Mouse (Mus musculus) MEL (cell line): ENCODE results near the gene Sox1. TPM values are rescaled to one million over a fixed set of nuclear protein-coding genes. Genes with fewer than 3 reads are reported as not detected.

Experiments used
- DNase-seq: peaks from one replicate; pipeline ENCODE4 v3.0.0; 2011; ENCODE audit warnings: low read depth, low spot score
- H3K27ac ChIP-seq: 2 replicates; pipeline ENCODE4 v1.5.1; 2012; ENCODE audit warnings: low read depth, mild to moderate bottlenecking, control low read depth, low read length, moderate library complexity; ENCODE audit not compliant: control insufficient read depth
- H3K27me3 ChIP-seq, 2 experiments: fragments of 150-350 bp in 1 of 2; sonication (generic) in 1 of 2; 2 replicates each; pipeline ENCODE4 v1.6.1; 2012; ENCODE audit warnings: low read length in 2 of 2, mild to moderate bottlenecking in 2 of 2, improper control_type of control experiment in 1 of 2, moderate library complexity in 1 of 2; ENCODE audit not compliant: insufficient read depth in 2 of 2, control insufficient read depth in 1 of 2
- H3K36me3 ChIP-seq, 2 experiments: 2 replicates each; pipeline ENCODE4 v1.6.1; 2012 to 2014; ENCODE audit warnings: low read length in 2 of 2, improper control_type of control experiment in 1 of 2, inconsistent platforms in 1 of 2, mild to moderate bottlenecking in 1 of 2; ENCODE audit not compliant: insufficient read depth in 2 of 2, control insufficient read depth in 1 of 2
- H3K4me1 ChIP-seq, 2 experiments: fragments of 150-350 bp in 1 of 2; sonication (generic) in 1 of 2; 2 replicates each; pipeline ENCODE4 v1.6.1; 2012; ENCODE audit warnings: low read length in 2 of 2, improper control_type of control experiment in 1 of 2, mild to moderate bottlenecking in 1 of 2; ENCODE audit not compliant: insufficient read depth in 2 of 2, control insufficient read depth in 1 of 2
- H3K4me3 ChIP-seq, 2 experiments: fragments of 150-350 bp in 1 of 2; sonication (generic) in 1 of 2; 2 replicates each; pipeline ENCODE4 v1.5.1; 2012; ENCODE audit warnings: low read depth in 2 of 2, low read length in 2 of 2, mild to moderate bottlenecking in 2 of 2, moderate library complexity in 2 of 2, control low read depth in 1 of 2, improper control_type of control experiment in 1 of 2; ENCODE audit not compliant: control insufficient read depth in 1 of 2, insufficient read depth in 1 of 2
- H3K79me2 ChIP-seq: 2 replicates; pipeline ENCODE4 v1.6.1; 2012; ENCODE audit warnings: mild to moderate bottlenecking, low read length, moderate library complexity; ENCODE audit not compliant: control insufficient read depth, poor library complexity, insufficient read depth
- H3K9ac ChIP-seq: 2 replicates; pipeline ENCODE4 v1.6.1; 2012; ENCODE audit warnings: low read depth, mild to moderate bottlenecking, control low read depth, low read length, moderate library complexity; ENCODE audit not compliant: control insufficient read depth, poor library complexity, severe bottlenecking
- H3K9me3 ChIP-seq: fragments of 150-350 bp; sonication (generic); replicated peaks from 2 replicates; pipeline ENCODE4 v1.6.1; 2012; ENCODE audit warnings: mild to moderate bottlenecking, low read length, improper control_type of control experiment, moderate library complexity; ENCODE audit not compliant: insufficient read depth
- CHD1 ChIP-seq: IDR thresholded peaks from 2 replicates; pipeline ENCODE4 v1.6.1; 2012; ENCODE audit warnings: low read depth, mild to moderate bottlenecking, inconsistent platforms, low read length, improper control_type of control experiment
- E2F4 ChIP-seq: IDR thresholded peaks from 2 replicates; pipeline ENCODE4 v1.6.1; 2011; ENCODE audit warnings: low read depth, low read length, improper control_type of control experiment, borderline replicate concordance
- ELF1 ChIP-seq: IDR thresholded peaks from 2 replicates; pipeline ENCODE4 v1.6.1; 2014; ENCODE audit warnings: low read depth, mild to moderate bottlenecking, inconsistent platforms, low read length, improper control_type of control experiment, moderate library complexity
- EP300 ChIP-seq, 2 experiments: IDR thresholded peaks; 2 replicates each; pipeline ENCODE4 v1.6.1; 2011; ENCODE audit warnings: improper control_type of control experiment in 2 of 2, low read length in 2 of 2, low read depth in 1 of 2, mild to moderate bottlenecking in 1 of 2
- ETS1 ChIP-seq: IDR thresholded peaks from 2 replicates; pipeline ENCODE4 v1.6.1; 2012; ENCODE audit warnings: low read depth, mild to moderate bottlenecking, inconsistent platforms, low read length, improper control_type of control experiment, moderate library complexity
- GATA1 ChIP-seq: IDR thresholded peaks from 2 replicates; pipeline ENCODE4 v1.6.1; 2011; ENCODE audit warnings: low read depth, low read length, improper control_type of control experiment
- HCFC1 ChIP-seq: IDR thresholded peaks from 2 replicates; pipeline ENCODE4 v1.6.1; 2012; ENCODE audit warnings: low read depth, mild to moderate bottlenecking, inconsistent platforms, low read length, improper control_type of control experiment, moderate library complexity
- JUND ChIP-seq: IDR thresholded peaks from 2 replicates; pipeline ENCODE4 v1.6.1; 2011; ENCODE audit warnings: low read depth, mild to moderate bottlenecking, improper control_type of control experiment, low read length
- MEF2A ChIP-seq: IDR thresholded peaks from 2 replicates; pipeline ENCODE4 v1.6.1; 2014; ENCODE audit warnings: low read depth, mild to moderate bottlenecking, inconsistent platforms, low read length, improper control_type of control experiment; ENCODE audit not compliant: poor library complexity, insufficient replicate concordance, severe bottlenecking; ENCODE audit errors: extremely low read depth
- MXI1 ChIP-seq: IDR thresholded peaks from 2 replicates; pipeline ENCODE4 v1.6.1; 2011; ENCODE audit warnings: mild to moderate bottlenecking, low read depth, low read length, improper control_type of control experiment
- MYB ChIP-seq: IDR thresholded peaks from 2 replicates; pipeline ENCODE4 v1.6.1; 2011; ENCODE audit warnings: mild to moderate bottlenecking, low read depth, low read length, improper control_type of control experiment
- NELFE ChIP-seq: IDR thresholded peaks from 2 replicates; pipeline ENCODE4 v1.6.1; 2011; ENCODE audit warnings: low read depth, low read length, improper control_type of control experiment
- POLR2A ChIP-seq, 2 experiments: IDR thresholded peaks; 2 replicates each; pipeline ENCODE4 v1.6.1; 2011 to 2012; ENCODE audit warnings: low read length in 2 of 2, mild to moderate bottlenecking in 2 of 2, control low read depth in 1 of 2, improper control_type of control experiment in 1 of 2, low read depth in 1 of 2, moderate library complexity in 1 of 2; ENCODE audit not compliant: control insufficient read depth in 1 of 2, insufficient read depth in 1 of 2, poor library complexity in 1 of 2
- SIN3A ChIP-seq: IDR thresholded peaks from 2 replicates; pipeline ENCODE4 v1.6.1; 2012; ENCODE audit warnings: low read length, improper control_type of control experiment, inconsistent platforms
- SMC3 ChIP-seq: IDR thresholded peaks from 2 replicates; pipeline ENCODE4 v1.6.1; 2011; ENCODE audit warnings: low read depth, low read length, improper control_type of control experiment
- TAL1 ChIP-seq: IDR thresholded peaks from 2 replicates; pipeline ENCODE4 v1.6.1; 2012; ENCODE audit warnings: mild to moderate bottlenecking, inconsistent platforms, low read length, moderate library complexity, mixed read lengths
- TBP ChIP-seq: IDR thresholded peaks from 2 replicates; pipeline ENCODE4 v1.8.0; 2011; ENCODE audit warnings: low read depth, low read length, improper control_type of control experiment
- ZMIZ1 ChIP-seq: IDR thresholded peaks from 2 replicates; pipeline ENCODE4 v1.6.1; 2012; ENCODE audit warnings: low read depth, mild to moderate bottlenecking, inconsistent platforms, low read length, improper control_type of control experiment, moderate library complexity
- polyA plus RNA-seq, 2 experiments: library from polyadenylated mRNA; stranded (reverse) in 1 of 2; unstranded in 1 of 2; fragments of >175 nt in 1 of 2; fragments of >200 nt in 1 of 2; gene quantifications; 2 replicates each; pipeline versions ENCODE4 v1.2.1 to v1.2.4; 2012; ENCODE audit warnings: low replicate concordance in 2 of 2, low read depth in 1 of 2; ENCODE audit not compliant: insufficient read length in 2 of 2, insufficient read depth in 1 of 2, missing spikeins in 1 of 2
- total RNA-seq: library from RNA; depleted of rRNA; stranded (reverse); fragments of 300-350 nt; gene quantifications from 2 replicates; pipeline ENCODE4 v1.2.3, GENCODE M21; 2012

The Sox1 gene
- total and polyA plus RNA-seq, 3 experiments: not detected

DNA sequence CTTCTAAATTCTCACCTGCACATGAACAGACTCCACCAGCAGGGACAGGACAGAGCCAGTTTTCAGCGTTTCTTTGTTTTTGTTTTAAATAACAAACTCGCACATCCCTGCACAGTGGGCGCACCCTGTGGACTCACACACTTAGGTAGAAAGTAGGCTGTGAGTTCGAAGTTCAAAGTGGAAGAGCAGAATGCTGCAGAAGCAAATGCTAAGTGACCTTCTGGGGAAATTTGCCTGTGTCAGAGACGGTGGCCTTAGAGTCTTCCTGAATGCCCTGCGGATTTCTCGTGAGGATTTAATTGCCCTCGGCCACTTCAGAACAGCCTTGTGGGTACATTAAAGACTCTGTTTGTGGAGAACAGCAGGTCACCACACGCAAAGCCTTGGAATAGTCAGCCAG is 7.6 kb downstream of the Sox1 start:
- Histone ChIP-seq H3K79me2 (no peaks in the 10 kb centered on the region), H3K36me3 (no peaks in the 10 kb centered on the region), H3K27me3 (no peaks in the 10 kb centered on the region), H3K9ac (no peak overlapping the region), H3K9me3 (no peaks in the 10 kb centered on the region), H3K4me3 (no peak overlapping the region), H3K27ac (no peak overlapping the region), H3K4me1 (no peaks in the 10 kb centered on the region)
- no peak for DNase-seq
- no peak for TF ChIP-seq ELF1
- no peak for TF ChIP-seq E2F4
- no peak for TF ChIP-seq ZMIZ1
- TF ChIP-seq TBP: no peak
- TF ChIP-seq NELFE: no peak
- TF ChIP-seq GATA1: no peak
- TF ChIP-seq MEF2A: no peak
- TF ChIP-seq SMC3: no peak
- TF ChIP-seq MXI1: no peak

GRCm38 (mm10) chr8:12408020-12408419 is 12.9 kb downstream of the Sox1 start:
- no peak overlapping the region for H3K4me3 ChIP-seq
- TF ChIP-seq POLR2A (IDR thresholded peaks at IDR 0.05; ENCODE audit: control insufficient read depth in 1 of 2, insufficient read depth in 1 of 2, low read depth in 1 of 2, low read length in 2 of 2, poor library complexity in 1 of 2): no peak
- no peak for TF ChIP-seq CHD1
- TF ChIP-seq JUND: no peak
- no peak for TF ChIP-seq SIN3A
- TF ChIP-seq NELFE: no peak
- no peak for TF ChIP-seq EP300 (IDR thresholded peaks at IDR 0.05; ENCODE audit: low read depth in 1 of 2, low read length in 2 of 2)
- TF ChIP-seq ETS1: no peak
- no peak for TF ChIP-seq HCFC1
- TF ChIP-seq MYB: no peak
- no peak for TF ChIP-seq TAL1
- no peak overlapping the region for H3K27ac ChIP-seq
- H3K36me3 ChIP-seq: no peaks in the 10 kb centered on the region
- DNase-seq: no peak
- H3K9ac ChIP-seq: no peak overlapping the region
- no peaks in the 10 kb centered on the region for H3K27me3 ChIP-seq
- H3K9me3 ChIP-seq: no peaks in the 10 kb centered on the region
- no peaks in the 10 kb centered on the region for H3K79me2 ChIP-seq
- H3K4me1 ChIP-seq: no peaks in the 10 kb centered on the region
